Mouse (Mus musculus): ENCODE measurements around the gene Zfp710.
"Not testable (repeated sequence)": the region's sequence is repeated elsewhere in the genome, so short reads cannot be mapped to it uniquely, and the experiment has no call there.

Zfp710 gene

DNA sequence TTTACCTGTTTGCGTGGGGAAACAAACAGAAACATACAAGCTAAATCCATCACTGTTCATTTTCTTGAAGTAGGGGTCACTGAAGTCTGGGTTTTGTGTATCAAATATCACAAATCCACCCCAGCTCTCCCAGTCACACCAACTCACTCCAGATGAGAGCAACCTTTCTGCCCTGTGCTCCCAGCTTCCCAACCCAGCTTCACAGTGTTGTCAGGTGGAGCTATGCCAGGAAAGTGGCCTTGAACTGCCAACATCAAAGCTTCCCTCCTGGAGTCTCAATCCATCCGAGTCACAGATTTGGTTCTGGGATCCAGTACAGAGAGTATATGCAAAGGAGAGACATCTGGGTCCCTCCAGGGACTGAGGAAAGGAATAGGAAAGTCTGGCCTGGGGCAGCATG lies 91.5 kb downstream of the Zfp710 start:
- DNase-seq = no peak

DNA sequence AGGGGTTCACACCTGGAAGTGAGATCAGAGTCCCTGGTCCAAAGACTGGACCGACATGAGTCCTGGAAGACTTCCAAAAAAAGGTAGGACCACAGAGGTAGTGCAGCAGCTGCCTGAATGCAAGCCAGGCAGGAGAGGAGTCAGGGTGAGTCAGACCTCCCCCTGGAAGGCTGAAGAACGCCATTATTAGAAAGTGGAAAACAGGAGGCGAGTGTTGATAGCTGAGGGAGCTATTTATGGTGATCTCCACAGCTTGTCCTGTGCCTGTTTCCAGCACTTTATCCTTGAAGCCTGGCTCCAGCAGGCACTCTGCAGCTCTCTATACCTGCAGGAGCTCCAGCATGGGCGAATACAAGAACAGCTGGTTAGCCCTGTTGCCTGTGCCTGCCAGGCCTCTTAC lies 94.6 kb downstream of the Zfp710 start:
- no peak for DNase-seq

DNA sequence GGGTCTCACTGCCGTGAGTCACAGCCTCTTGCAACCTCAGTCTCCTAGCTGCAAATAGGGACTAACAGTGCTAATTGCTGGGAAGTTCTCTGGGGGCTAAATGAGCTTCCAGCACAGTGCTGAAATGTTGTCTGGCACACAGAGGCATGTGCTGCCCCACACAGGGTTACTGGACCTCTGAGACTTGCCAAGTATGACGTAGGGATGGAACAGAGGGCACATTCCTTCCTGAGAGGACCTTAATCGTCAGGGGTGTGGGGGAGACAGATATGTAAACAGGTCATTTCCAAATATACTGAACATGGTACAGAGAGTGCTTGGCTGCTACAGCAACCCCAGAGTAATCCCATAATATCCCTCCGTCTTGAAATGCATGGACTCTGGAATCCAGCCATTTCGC lies 96.5 kb downstream of the Zfp710 start:
- peak; percentile 66 for DNase-seq

DNA sequence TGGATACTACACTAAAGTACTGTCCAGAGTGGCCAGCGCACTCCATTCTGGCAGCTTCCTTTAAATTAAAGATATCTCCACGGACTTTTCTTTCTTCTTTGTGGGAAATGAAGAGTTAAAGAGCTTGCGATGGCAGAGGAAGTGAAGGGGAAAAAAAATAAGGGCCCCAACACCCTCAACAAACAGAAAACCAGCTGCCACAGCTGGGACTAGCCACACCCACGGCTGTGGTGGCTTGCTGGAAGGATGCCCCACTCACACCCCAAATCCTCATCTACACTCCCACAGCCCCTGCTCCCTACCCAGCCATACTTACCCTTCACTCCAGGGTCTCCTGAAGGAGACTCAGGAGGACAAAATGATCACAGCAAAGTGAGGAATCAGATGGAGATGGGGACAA lies 98.5 kb downstream of the Zfp710 start:
- peak; percentile 64 for DNase-seq

DNA sequence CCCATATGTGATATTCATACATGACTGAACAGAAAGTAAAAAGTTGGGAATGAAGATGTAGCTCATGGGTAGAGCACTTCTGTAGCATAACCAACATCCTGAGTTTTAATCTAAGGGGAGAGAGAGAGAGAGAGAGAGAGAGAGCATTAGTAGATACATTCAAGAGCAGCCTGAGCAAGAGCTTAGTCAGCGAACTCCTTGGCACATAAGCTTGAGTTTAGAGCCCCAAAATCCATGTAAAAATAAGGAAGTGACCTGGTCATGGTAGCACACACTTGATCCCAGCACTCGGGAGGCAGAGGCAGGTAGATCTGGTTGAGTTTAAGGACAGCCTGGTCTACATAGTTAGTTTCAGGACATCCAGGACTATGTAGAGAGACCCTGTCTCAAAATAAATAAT lies 99.1 kb downstream of the Zfp710 start:
- no peak for DNase-seq

DNA sequence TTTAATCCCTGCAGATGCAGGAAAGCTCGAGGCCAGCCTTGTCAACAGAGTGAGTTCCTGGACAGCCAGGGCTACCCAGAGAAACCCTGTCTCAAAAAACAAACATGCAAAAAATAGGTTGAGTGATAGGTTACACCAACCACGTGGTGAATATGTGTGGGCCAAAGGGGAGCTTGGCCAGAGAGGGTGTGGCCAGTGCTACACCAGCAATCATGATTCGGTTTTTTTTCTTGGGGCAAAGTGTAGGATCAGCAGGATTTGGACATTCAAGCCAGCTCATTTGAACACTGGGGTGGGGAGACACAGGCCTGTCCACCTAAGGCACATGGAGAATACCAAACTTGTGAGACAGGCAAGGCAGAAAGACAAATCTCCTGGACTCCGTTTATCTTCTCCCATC lies 104.7 kb downstream of the Zfp710 start:
- no peak for DNase-seq

DNA sequence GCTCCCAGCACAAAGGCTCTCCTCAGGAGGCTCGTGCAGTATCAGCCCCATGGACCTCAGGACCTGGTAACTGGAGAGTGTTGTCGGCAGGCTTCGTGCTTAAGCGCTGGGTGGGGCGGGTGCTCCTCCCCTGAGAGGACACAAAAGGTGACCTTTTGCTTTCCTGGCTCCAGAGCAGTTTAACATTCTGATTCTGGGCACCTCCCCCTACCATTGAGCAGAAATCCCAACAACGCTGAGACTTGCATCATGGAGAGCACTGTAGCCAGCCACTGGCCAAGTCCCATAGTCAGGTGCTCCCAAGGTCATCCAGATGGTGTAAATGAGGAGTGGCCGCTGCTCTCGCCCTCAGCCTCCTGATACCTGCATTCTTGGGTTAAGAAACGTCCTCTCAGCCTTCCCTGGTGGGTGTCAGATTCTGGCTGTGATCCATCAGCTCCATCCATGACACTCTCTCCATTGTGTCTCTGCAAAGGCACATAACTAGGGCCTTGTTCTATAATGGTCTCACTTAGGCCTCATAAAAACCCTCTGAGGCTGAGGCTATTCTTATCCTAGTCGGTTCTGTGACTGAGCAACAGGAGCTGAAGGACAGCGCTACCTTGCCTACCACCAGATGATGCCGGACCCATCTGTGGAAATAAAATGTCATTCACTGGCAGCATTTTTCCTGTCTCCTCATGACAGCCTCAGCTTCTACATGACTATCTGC lies 105.9 kb downstream of the Zfp710 start:
- no peak for DNase-seq

DNA sequence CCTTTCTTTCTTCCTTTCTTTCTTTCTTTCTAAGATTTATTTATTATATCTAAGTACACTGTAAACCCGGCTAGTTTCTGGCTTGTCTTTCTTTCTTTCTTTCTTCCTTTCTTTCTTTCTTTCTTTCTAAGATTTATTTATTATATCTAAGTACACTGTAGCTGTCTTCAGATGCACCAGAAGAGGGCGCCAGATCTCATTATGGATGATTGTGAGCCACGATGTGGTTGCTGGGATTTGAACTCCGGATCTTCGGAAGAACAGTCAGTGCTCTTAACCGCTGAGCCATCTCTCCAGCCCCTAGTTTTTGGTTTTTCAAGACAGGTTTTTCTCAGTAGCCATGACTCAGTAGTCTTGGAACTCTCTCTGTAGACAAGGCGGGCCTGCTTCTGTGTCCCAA lies 106.7 kb downstream of the Zfp710 start:
- not testable (repeated sequence) for DNase-seq

DNA sequence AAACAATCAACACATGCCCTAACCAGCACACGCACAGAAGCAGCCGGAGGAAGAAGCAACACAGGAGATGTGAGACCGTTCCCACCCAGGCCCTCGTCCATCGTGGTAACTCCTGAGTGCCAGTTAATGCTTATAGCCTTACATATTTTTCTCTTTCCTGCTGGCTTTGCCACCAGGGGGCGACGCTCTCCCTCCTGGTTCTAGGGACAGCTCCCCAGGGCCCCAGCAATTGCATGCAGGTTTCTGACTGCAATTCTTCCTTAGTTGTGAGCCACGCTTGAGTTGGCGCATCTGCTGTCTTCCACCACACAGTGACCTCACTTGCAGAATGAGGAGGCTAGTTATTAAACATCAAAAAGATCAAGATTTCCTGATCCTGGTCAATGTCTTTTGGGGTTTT lies 107.9 kb downstream of the Zfp710 start:
- peak; percentile 68 for DNase-seq

DNA sequence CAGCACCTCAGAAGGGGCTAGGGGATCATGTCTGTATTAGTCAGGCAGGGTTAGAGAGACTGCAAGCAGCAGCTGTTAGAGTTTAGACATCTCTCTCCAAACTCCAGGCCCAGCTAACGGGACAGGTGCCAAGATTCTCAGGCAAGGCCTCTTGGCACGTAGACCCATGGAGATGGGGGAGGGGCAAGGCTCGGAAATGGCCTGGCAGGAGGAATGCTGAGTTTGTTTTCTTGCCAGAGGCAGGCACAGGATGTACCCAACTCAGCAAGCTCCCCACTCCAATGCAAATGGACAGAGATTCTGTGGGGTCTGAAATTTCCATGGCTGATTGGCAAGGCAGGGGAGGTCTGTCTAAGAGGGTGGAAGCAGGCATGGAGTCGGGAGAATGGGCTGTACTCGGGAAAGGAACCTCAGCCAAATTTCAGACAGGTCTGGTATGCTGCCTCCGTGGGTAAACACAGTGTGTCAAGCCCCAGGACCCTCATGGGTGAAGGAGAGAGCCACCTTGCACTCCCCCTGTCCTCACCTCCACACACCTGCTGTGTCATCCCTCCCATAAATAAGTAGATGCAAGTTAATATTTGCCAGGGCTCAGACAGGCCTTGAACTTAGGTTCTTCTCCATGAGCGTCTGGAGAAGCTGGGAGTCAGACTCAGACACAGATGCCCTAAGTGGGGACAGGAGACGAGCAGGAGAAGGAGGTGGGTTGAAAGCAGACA lies 110.0 kb downstream of the Zfp710 start:
- DNase-seq = peak; percentile 95

DNA sequence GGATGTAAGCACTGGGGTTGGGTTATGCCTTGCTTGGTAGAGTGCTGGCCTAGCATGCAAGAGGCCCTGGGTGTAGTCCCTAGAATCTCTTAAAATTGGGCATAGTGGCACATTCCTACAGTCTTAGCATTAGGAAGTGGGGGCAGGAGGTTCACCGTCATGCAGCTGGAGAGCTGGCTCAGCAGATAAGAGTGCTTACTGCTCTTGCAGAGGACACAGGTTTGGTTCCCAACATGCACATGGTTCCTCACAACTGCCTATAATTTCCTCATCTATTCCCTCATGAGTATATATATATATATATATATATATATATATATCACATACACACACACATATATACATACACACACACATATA lies 110.5 kb downstream of the Zfp710 start:
- no peak for DNase-seq

DNA sequence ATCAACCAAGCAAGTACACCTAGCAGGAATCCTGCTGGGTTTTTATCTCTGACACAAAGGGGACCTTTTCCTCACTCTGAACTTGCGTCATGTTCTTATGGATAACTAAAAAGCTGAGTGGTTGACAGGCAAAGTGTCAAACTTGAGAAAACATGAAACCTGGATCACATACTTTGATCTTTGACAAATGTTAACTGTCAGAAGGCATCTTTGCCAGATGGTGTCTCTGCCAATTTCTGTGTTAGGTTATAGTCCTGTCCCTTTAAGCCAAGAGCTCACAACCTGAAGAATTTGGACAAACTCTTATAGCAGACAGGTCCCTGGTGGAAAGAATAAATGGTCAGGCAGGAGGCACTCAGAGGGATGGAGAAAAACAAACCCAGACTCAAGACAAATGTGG lies 113.8 kb downstream of the Zfp710 start:
- DNase-seq = no peak

DNA sequence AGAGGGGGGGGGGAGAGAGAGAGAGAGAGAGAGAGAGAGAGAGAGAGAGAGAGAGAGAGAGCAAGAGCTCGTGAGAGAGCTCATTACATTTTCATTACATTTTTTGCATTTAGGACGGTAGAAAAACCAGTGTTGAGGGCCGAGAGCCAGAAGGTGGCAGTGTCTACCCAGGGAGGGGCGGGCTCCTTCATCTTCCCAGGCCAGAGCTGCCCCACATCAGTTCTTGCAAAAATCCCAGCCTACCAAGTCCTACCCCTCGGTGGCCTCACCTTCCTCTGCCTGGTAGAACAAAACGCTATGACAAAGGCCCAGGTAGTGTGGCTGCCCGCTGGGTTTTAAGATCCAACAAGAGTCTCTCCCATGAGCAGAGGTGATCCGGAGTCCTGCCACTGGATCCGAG lies 116.2 kb downstream of the Zfp710 start:
- peak; percentile 88 for DNase-seq

Data from lung, postnatal 10 days (tissue).